Mouse (Mus musculus) intestine, embryonic 14.5 days (tissue): Measurements from ENCODE around the gene Tal1. TPM values are rescaled to one million over a fixed set of nuclear protein-coding genes. Genes with fewer than 3 reads are reported as not detected.

Source experiments
- ATAC-seq: fragments of 200-750 bp; cut with Nextera tagmentation; replicated peaks from 2 replicates; pipeline ENCODE4 v1.8.0; 2017; ENCODE audit warnings: low read depth, moderate number of reproducible peaks, moderate TSS enrichment, moderate library complexity; ENCODE audit not compliant: low FRiP score, low TSS enrichment
- DNase-seq: peaks from one replicate; pipeline ENCODE4 v3.0.0-alpha.2; 2018; ENCODE audit warnings: low spot score
- H3K27ac ChIP-seq: fragments of 300-500 bp; sonication (generic); 2 replicates; pipeline ENCODE4 v1.5.1; 2014; ENCODE audit warnings: low read depth, mild to moderate bottlenecking, control low read depth
- H3K27me3 ChIP-seq: fragments of 300-500 bp; sonication (generic); replicated peaks from 2 replicates; pipeline ENCODE4 v1.6.1; 2014; ENCODE audit warnings: low read length, control low read depth; ENCODE audit not compliant: control insufficient read depth, insufficient read depth
- H3K36me3 ChIP-seq: fragments of 300-500 bp; sonication (generic); 2 replicates; pipeline ENCODE4 v1.6.1; 2014; ENCODE audit warnings: low read length, control low read depth; ENCODE audit not compliant: control insufficient read depth, insufficient read depth
- H3K4me1 ChIP-seq: fragments of 300-500 bp; sonication (generic); replicated peaks from 2 replicates; pipeline ENCODE4 v1.6.1; 2014; ENCODE audit warnings: low read length, control low read depth, mixed read lengths; ENCODE audit not compliant: control insufficient read depth, insufficient read depth
- H3K4me2 ChIP-seq: fragments of 300-500 bp; sonication (generic); 2 replicates; pipeline ENCODE4 v1.6.1; 2014; ENCODE audit warnings: low read length
- H3K4me3 ChIP-seq: fragments of 300-500 bp; sonication (generic); 2 replicates; pipeline ENCODE4 v1.5.1; 2014; ENCODE audit warnings: low read depth, low read length, control low read depth, mixed read lengths
- H3K9ac ChIP-seq: fragments of 300-500 bp; sonication (generic); 2 replicates; pipeline ENCODE4 v1.6.1; 2014; ENCODE audit warnings: mild to moderate bottlenecking, low read length
- H3K9me3 ChIP-seq: fragments of 300-500 bp; sonication (generic); 2 replicates; pipeline ENCODE4 v1.6.1; 2016; ENCODE audit warnings: low read length, control low read depth; ENCODE audit not compliant: control insufficient read depth
- WGBS: fragments of 180-500 bp; shearing (Covaris S2); extraction: QIAGEN DNeasy Blood & Tissue Kit; methylation state at CpG from one replicate; pipeline ENCODE4 v1.1.7; 2014; 5-methylcytosine and 5-hydroxymethylcytosine counted together
- polyA plus RNA-seq: library from polyadenylated mRNA; unstranded; fragments of >200 nt; fragmentation: Nextera tagmentation; extraction: Ambion mirVana; gene quantifications from 2 replicates; pipeline ENCODE4 v1.2.1, GENCODE M21; 2014

Gene Tal1
- polyA plus RNA-seq, 1 experiment from 2014 or later: 0.96 TPM

DNA sequence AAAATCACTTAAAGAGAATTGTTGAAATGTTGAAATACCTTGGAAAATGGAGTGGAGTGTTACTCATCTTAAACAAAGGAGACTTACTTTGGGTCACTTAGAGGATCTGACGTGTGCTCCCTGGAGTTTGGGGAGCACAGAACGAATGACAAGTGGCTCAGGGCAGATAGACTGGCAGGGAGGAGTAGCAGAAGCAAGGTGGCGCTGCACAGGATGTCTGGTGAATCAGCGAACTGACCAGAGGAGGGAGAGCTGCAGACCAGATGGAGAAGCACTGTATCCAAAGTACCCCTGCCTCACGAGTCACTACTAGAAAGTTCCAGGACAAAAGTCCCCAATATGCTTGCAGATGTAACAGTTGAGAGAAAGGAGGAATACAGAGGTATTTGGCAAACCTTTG is 57.0 kb downstream of the Tal1 start:
- no peaks in the 10 kb centered on the region for H3K27me3 ChIP-seq
- H3K4me1 ChIP-seq: no peaks in the 10 kb centered on the region
- no peaks in the 10 kb centered on the region for H3K36me3 ChIP-seq
- H3K4me3 ChIP-seq: no peak overlapping the region
- H3K27ac ChIP-seq: no peak overlapping the region
- DNase-seq: no peak
- H3K9ac ChIP-seq: no peak overlapping the region
- no peaks in the 10 kb centered on the region for H3K9me3 ChIP-seq
- WGBS: 29% methylated on average over 5 of the region's 5 CpGs
- H3K4me2 ChIP-seq: no peak overlapping the region
- no peak for ATAC-seq

DNA sequence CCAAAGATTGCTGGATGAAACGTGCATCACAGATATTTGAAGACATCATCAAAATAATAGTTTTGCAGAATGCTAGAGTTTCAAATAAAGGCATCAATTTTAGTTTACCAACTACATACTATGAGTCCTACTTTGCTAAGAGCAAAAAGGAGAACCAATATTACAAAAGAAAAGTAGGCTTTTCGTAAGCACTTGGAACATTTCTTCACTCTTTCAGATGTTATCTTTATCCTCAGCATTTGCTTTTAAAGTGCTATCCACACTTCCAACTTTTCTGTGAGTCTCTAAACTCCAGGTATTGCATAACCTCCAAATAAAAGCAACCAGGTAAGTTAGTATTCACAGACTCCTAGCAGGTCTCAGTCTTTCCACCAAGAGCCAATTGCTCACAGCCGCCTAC is 63.4 kb downstream of the Tal1 start:
- Histone ChIP-seq H3K27ac (no peak overlapping the region), H3K9ac (no peak overlapping the region), H3K27me3 (no peaks in the 10 kb centered on the region), H3K4me1 (no peaks in the 10 kb centered on the region), H3K9me3 (no peaks in the 10 kb centered on the region), H3K4me2 (no peak overlapping the region), H3K4me3 (no peak overlapping the region), H3K36me3 (no peaks in the 10 kb centered on the region)
- 79% methylated on average over 3 of the region's 3 CpGs for WGBS
- ATAC-seq (no peak), DNase-seq (no peak)

DNA sequence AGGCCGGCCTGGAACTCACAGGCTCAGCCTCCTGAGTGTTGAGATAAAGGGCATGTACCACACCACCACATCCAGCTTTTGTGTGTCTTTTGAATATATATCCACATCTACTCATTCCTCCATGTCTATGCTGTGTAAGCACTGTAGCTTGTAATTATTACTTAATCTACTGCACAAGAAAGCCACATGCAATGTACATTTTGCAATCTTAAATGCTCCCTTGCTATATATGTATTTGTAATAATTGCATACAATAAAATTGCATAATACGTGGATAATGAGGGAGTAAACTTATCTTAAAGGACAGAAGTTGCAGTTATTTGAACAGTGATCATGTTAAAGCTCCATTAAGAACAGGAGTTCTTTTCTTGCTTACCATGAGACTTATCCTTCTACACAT is 64.9 kb downstream of the Tal1 start:
- Histone ChIP-seq H3K9ac (no peak overlapping the region), H3K27me3 (no peaks in the 10 kb centered on the region), H3K9me3 (no peaks in the 10 kb centered on the region), H3K36me3 (no peaks in the 10 kb centered on the region), H3K4me3 (no peak overlapping the region), H3K4me2 (no peak overlapping the region), H3K27ac (no peak overlapping the region), H3K4me1 (no peaks in the 10 kb centered on the region)
- WGBS: 80% methylated on average over 2 of the region's 2 CpGs
- DNase-seq: no peak
- no peak for ATAC-seq

Other genes with a start within 250 kb of the Tal1 start
- gene Gm12830, start 234.7 kb upstream of the Tal1 start, polyA plus RNA-seq: not detected in 2 replicates
- 0.14 and 0.28 TPM in 2 replicates for gene Foxd2, start 147.6 kb upstream of the Tal1 start, polyA plus RNA-seq
- gene Foxe3, start 130.4 kb upstream of the Tal1 start, polyA plus RNA-seq: not detected in 2 replicates
- 98.0 and 98.9 TPM in 2 replicates for gene Cmpk1, start 69.2 kb upstream of the Tal1 start, polyA plus RNA-seq
- 17.6 and 18.1 TPM in 2 replicates for gene Stil, start 56.3 kb upstream of the Tal1 start, polyA plus RNA-seq
- gene Pdzk1ip1, start 32.3 kb downstream of the Tal1 start, polyA plus RNA-seq: 41.8 and 50.5 TPM in 2 replicates
- gene Cyp4x1, start 77.9 kb downstream of the Tal1 start, polyA plus RNA-seq: 0.52 and 0.62 TPM in 2 replicates
- not detected in 2 replicates for gene Cyp4a29, start 185.7 kb downstream of the Tal1 start, polyA plus RNA-seq
- not detected in 2 replicates for gene Cyp4a12a, start 242.6 kb downstream of the Tal1 start, polyA plus RNA-seq